Mouse (Mus musculus) adrenal gland, adult 2 months (tissue): Measurements from ENCODE around the gene Dus1l. TPM values are rescaled to one million over a fixed set of nuclear protein-coding genes. Genes with fewer than 3 reads are reported as not detected.
"Not testable (repeated sequence)": the region's sequence is repeated elsewhere in the genome, so short reads cannot be mapped to it uniquely, and the experiment has no call there.

Experiments used
- DNase-seq: peaks from one replicate; pipeline ENCODE4 v3.0.0; 2021
- long read RNA-seq: library from polyadenylated mRNA; stranded (forward); transcript quantifications from one replicate; pipeline ENCODE4 v2.0.0, GENCODE M21; 2021
- polyA plus RNA-seq: library from polyadenylated mRNA; depleted of rRNA; stranded (reverse); fragments of >200 nt; gene quantifications from 2 replicates; pipeline ENCODE4 v1.2.3, GENCODE M21; 2012; rRNA removed
- total RNA-seq, 2 experiments: library from RNA; stranded (reverse); gene quantifications; 2 replicates each; pipeline ENCODE4 v1.2.3; 2021

Gene Dus1l
- total RNA-seq = 10 to 100 TPM; 56.0 to 62.0 TPM
- polyA plus RNA-seq = 43.8 and 53.7 TPM in 2 replicates
- long read RNA-seq, partial matches to known transcripts = 34 of 112 reads
- long read RNA-seq, other reads (novel, unspliced or antisense) = 77 of 112 reads

GRCm38 (mm10) chr11:120795756-120796613 lies at the start of gene Dus1l:
Gene Dus1l, minus strand, starts transcription at chr11:120796403.
- peak; percentile 97 for DNase-seq

- DNase-seq = no peak
Observed at GRCm38 (mm10) chr11:120844329-120844728, 48.1 kb upstream of the Dus1l start.

DNA sequence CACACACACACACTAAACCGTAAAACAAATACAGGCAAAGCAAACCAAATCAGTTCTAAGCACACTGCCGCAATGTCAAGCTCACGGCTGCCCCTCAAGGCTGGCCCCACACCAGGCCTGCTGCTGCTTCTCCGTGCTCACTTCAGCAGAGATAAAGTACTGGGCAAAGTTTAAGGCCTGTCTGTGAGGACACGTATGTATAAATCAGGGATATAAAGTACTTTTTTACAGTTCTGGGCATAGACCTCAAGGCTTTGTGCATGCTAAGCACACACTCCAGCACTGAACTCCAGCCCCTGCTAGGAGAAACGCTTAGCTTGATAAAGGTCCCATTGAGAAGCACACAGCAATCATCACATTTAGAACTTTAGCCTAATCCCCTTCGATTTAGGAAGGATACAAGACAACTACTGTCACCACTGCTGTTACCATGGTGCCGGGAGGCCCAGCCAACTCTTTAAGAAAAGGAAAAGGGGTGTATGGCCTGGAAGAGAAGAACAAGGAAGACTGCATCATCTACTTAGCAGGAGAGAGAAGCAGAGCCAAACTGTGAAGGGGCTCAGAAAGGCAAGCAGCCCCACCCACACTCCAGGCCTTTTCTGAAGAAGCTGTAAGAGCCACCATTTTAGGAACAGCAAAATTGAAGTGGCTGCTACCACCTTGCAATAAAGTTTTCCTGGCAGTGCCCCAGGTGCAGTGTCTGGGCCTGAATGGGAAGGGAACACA lies 37.5 kb upstream of the Dus1l start:
- no peak for DNase-seq

GRCm38 (mm10) chr11:120832962-120833361 lies 36.8 kb upstream of the Dus1l start:
- DNase-seq = not testable (repeated sequence)

- DNase-seq = peak; percentile 2
Observed at GRCm38 (mm10) chr11:120831659-120832440, 35.6 kb upstream of the Dus1l start.

DNA sequence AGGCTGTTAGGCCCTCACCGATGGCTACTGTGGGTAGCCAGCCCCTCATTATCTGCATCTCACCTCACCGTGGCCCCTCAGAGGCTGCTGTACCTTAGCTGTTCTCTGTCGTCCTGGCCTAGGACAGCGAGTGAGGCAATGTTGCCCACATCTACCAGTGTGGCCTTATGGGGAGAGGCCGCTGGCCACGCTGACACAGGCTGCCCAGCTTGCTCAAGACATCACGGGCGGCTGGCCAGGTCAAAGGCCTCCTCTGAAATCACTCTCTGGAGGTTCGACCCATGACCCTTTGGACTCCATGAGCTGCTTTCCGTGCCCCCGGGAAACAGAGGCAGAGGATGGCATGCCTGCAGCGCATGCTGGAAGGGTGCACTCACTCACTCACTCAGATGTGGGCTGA lies 34.5 kb upstream of the Dus1l start:
- peak; percentile 73 for DNase-seq

GRCm38 (mm10) chr11:120829757-120830532 lies 33.7 kb upstream of the Dus1l start:
- DNase-seq = no peak

GRCm38 (mm10) chr11:120828416-120828815 lies 32.2 kb upstream of the Dus1l start:
- no peak for DNase-seq

DNA sequence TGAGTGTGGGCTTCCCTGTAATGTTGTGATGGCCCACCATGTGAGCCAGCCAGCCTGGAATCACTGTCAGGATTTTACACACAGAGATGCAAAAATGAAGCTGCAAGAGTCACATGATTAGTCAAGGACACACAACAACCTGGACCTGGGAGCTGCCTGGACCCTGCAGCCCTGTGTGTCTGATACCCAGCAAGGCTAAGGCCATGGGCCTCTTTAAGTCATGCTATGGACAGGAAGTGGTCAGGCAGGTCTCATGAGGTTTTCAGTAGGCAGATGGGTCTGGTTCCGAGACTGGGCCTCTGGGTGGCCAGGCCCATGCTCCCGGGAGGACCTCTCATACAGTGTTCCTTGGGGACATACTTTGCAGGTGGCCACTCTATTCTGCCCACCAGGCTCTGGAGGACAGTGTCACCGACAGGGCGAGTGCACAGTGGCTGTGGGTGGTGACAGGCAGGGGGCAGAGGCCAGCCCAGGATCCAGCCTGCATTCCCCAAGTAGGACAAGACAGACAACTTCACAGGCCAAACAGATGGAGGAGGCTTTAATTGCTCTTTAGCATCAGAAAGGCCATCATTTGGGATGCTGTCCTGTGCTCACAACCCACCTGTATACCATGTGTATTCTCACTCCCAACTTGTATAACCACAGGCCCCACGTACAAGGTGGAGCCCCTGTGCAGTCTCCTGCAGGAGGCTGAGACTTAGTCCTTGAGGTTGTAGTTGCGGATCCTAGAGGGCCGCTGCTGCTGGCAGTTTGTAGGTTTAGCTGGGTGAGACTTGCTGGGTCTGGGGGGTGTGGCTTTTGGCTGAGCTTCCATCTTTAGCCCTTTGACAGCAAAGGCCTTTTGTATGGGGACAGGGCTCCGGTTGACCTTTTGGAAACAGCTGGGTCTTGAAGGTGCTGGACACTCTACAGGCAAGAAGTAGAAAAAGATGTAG lies 30.1 kb upstream of the Dus1l start:
- peak; percentile 2 for DNase-seq

- peak; percentile 15 for DNase-seq
Observed at GRCm38 (mm10) chr11:120825289-120825863, 29.2 kb upstream of the Dus1l start.

- DNase-seq = no peak
Observed at GRCm38 (mm10) chr11:120824787-120825288, 28.6 kb upstream of the Dus1l start.

DNA sequence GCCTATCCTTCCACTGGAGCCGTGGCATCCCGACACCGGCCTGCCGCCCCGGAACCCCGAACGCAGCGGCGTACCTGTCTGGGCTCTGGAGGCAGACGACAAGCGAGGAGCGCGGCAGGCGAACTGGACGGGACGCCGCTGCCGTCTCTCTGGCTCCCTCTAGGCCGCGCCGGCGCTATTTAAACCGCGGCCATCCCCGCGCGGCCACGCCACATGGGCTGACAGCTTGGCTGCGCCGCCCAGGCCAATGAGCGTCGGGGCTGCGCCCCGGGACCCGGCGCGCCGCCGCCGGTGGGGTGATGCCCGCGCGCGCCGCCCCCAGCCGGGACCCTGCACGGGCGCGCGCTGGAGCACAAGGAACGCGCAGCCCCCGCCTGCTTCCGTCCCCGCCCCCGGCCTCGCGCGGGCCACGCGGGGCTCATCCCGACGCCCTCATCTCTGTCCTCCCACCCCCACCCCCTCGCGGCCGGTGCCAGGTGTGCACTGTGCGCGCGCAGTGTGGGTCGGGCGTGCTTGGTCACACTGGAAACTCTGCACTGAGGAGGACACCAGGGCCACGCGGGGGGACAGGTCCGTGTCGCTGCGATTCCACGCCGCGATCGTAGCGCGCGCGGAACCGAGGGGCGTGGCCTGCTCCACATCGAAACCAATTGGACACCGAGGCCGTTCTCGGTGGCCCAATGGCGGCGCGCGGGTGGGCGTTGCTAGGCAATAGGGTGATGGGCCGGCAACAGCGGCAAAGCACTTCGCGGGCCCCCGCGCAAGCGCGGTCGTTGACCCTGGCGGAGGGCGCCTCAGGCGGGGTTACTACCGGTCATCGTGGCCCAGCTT lies 28.0 kb upstream of the Dus1l start, which contains the start of gene Fasn:
Gene Fasn, minus strand, starts transcription at position 592 of the 831 bp plus-strand sequence.
- peak; percentile 98 for DNase-seq

DNA sequence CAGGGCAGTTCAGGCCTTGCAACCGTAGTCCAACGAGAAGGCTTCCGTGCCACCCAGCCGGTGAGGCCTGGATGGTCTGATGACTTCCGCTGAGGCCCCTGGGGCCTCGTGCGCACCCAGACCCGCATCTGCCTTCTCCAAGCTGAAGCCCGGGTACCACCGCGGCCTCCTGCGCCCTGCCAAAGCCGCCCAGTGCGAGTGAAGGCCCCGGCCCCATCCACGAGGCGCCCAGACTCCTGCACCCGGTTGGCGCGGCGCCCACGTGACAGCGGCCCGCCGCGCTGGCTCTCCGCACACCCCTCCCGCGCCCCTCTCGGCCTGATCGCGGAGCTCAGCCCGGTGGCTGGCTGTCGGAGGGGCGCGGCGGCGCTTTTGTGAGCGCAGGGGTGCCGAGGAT lies 27.3 kb upstream of the Dus1l start:
- DNase-seq = no peak

GRCm38 (mm10) chr11:120822831-120823550 lies 26.8 kb upstream of the Dus1l start:
- peak; percentile 56 for DNase-seq

- DNase-seq = no peak
Observed at GRCm38 (mm10) chr11:120822321-120822720, 26.1 kb upstream of the Dus1l start.

DNA sequence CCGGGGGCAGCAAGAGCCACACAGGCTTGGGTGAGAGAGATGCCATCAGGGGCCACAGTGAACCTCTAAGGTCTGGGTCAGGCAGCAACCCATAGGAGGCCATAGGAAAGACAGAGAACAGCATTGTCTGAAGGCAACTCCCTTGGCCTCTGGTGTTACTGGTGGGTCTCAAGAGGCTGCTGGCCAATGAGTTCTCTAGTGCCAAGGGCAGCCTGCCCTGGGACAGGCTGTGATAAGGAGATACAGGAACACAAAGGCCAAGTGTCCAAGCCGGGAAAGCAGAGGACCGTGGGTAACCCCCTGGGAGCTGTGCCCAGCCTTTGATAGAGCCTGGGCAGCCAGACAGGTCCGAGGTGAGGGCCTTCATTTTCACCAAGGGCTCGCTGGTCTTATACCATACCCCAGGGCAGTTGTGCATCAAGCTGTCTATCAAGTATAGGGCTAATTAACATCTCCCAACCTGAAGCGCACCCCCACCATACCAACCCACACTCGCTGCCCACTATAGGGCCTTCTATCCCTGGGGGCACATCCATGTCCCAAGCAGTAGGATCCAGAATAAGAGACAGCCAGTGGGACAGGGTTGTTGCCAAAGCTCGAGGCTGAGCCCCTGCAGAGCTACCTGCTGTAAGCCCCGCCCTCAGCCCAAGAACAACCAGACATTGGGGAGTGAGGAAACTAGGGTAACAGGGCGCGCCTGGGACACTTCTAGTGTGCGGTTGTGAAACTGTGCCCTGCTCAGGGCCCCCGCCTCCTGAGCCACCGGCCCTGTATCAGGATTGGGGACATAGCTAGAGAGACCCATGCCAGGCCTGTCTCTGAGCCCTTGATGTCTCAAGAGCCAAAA lies 25.1 kb upstream of the Dus1l start:
- no peak for DNase-seq

DNA sequence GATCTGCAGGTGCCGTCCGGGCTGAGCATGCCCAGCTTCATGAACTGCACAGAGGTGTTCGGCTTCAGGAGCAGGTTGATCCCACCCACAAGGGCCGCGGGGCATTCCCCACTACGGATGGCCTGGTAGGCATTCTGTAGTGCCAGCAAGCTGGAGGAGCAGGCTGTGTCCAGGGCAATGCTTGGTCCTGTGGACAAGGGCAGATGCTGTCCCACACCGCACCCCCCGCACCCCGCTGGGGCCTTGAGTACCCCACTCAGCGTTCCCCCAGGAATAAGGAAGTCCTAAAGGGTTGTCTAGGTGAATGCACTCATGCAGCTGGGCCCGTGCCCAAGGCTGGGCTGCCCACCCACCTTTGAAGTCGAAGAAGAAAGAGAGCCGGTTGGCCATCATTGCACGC lies 24.3 kb upstream of the Dus1l start:
- DNase-seq = no peak
